Mouse (Mus musculus): ENCODE measurements around the gene Ptbp1. TPM values are rescaled to one million over a fixed set of nuclear protein-coding genes. Genes with fewer than 3 reads are reported as not detected.

Gene Ptbp1
- polyA plus RNA-seq, 1 experiment = 695 TPM

GRCm38 (mm10) chr10:79811736-79812637, 42.2 kb upstream of the Ptbp1 start:
- Histone ChIP-seq H3K4me3 (ENCODE audit: low read depth, low read length) (no peak overlapping the region), H3K9me3 (replicated peaks; ENCODE audit: control insufficient read depth, insufficient read depth, low read length, poor library complexity, severe bottlenecking) (no peaks in the 10 kb centered on the region), H3K27ac (ENCODE audit: insufficient read depth, low read length) (no peak overlapping the region), H3K27me3 (ENCODE audit: control insufficient read depth, insufficient read depth, low read length, poor library complexity, severe bottlenecking) (no peaks in the 10 kb centered on the region), H3K4me1 (ENCODE audit: control insufficient read depth, insufficient read depth, low read length) (no peaks in the 10 kb centered on the region), H3K9ac (ENCODE audit: low read depth, poor library complexity, severe bottlenecking) (no peak overlapping the region), H3K36me3 (ENCODE audit: control insufficient read depth, insufficient read depth, low read length, poor library complexity, severe bottlenecking) (no peaks in the 10 kb centered on the region)
- TF ChIP-seq CTCF (IDR thresholded peaks at IDR 0.05; ENCODE audit: low read depth, low read length) = peak; percentile 97
- peak; percentile 44; the same call in 1 of the 2 replicates for TF ChIP-seq EP300 (IDR thresholded peaks at IDR 0.05; ENCODE audit: insufficient read depth, low read depth, low read length)
- no peak for TF ChIP-seq POLR2A (IDR thresholded peaks at IDR 0.05; ENCODE audit: insufficient read depth, low read length)

- Histone ChIP-seq H3K9ac (ENCODE audit: low read depth, poor library complexity, severe bottlenecking) (no peak overlapping the region), H3K27me3 (ENCODE audit: control insufficient read depth, insufficient read depth, low read length, poor library complexity, severe bottlenecking) (no peaks in the 10 kb centered on the region), H3K9me3 (replicated peaks; ENCODE audit: control insufficient read depth, insufficient read depth, low read length, poor library complexity, severe bottlenecking) (no peaks in the 10 kb centered on the region), H3K27ac (ENCODE audit: insufficient read depth, low read length) (no peak overlapping the region), H3K4me1 (ENCODE audit: control insufficient read depth, insufficient read depth, low read length) (peaks cover 5% of the 10 kb centered on the region), H3K36me3 (ENCODE audit: control insufficient read depth, insufficient read depth, low read length, poor library complexity, severe bottlenecking) (no peaks in the 10 kb centered on the region), H3K4me3 (ENCODE audit: low read depth, low read length) (no peak overlapping the region)
- TF ChIP-seq CTCF (IDR thresholded peaks at IDR 0.05; ENCODE audit: low read depth, low read length) (no peak), EP300 (IDR thresholded peaks at IDR 0.05; ENCODE audit: insufficient read depth, low read depth, low read length) (no peak), POLR2A (IDR thresholded peaks at IDR 0.05; ENCODE audit: insufficient read depth, low read length) (no peak)
These were observed 39.9 kb upstream of the Ptbp1 start for GRCm38 (mm10) chr10:79814271-79814842.

GRCm38 (mm10) chr10:79815671-79816494, 38.3 kb upstream of the Ptbp1 start:
- no peaks in the 10 kb centered on the region for H3K36me3 ChIP-seq (ENCODE audit: control insufficient read depth, insufficient read depth, low read length, poor library complexity, severe bottlenecking)
- H3K4me1 ChIP-seq (ENCODE audit: control insufficient read depth, insufficient read depth, low read length) = peaks cover 14% of the 10 kb centered on the region

GRCm38 (mm10) chr10:79817111-79817510, 37.1 kb upstream of the Ptbp1 start:
- TF ChIP-seq EP300 (IDR thresholded peaks at IDR 0.05; ENCODE audit: insufficient read depth, low read depth, low read length) (no peak), CTCF (IDR thresholded peaks at IDR 0.05; ENCODE audit: low read depth, low read length) (peak; percentile 9), POLR2A (IDR thresholded peaks at IDR 0.05; ENCODE audit: insufficient read depth, low read length) (no peak)
- Histone ChIP-seq H3K36me3 (ENCODE audit: control insufficient read depth, insufficient read depth, low read length, poor library complexity, severe bottlenecking) (no peaks in the 10 kb centered on the region), H3K27me3 (ENCODE audit: control insufficient read depth, insufficient read depth, low read length, poor library complexity, severe bottlenecking) (no peaks in the 10 kb centered on the region), H3K4me1 (ENCODE audit: control insufficient read depth, insufficient read depth, low read length) (peaks cover 14% of the 10 kb centered on the region), H3K4me3 (ENCODE audit: low read depth, low read length) (no peak overlapping the region), H3K9ac (ENCODE audit: low read depth, poor library complexity, severe bottlenecking) (no peak overlapping the region), H3K27ac (ENCODE audit: insufficient read depth, low read length) (no peak overlapping the region), H3K9me3 (replicated peaks; ENCODE audit: control insufficient read depth, insufficient read depth, low read length, poor library complexity, severe bottlenecking) (no peaks in the 10 kb centered on the region)

More at GRCm38 (mm10) chr10:79815671-79816494, 38.3 kb upstream of the Ptbp1 start:
- no peaks in the 10 kb centered on the region for H3K9me3 ChIP-seq (replicated peaks; ENCODE audit: control insufficient read depth, insufficient read depth, low read length, poor library complexity, severe bottlenecking)
- no peak for TF ChIP-seq EP300 (IDR thresholded peaks at IDR 0.05; ENCODE audit: insufficient read depth, low read depth, low read length)
- no peak for TF ChIP-seq POLR2A (IDR thresholded peaks at IDR 0.05; ENCODE audit: insufficient read depth, low read length)
- no peak overlapping the region for H3K4me3 ChIP-seq (ENCODE audit: low read depth, low read length)
- no peak overlapping the region for H3K27ac ChIP-seq (ENCODE audit: insufficient read depth, low read length)
- H3K27me3 ChIP-seq (ENCODE audit: control insufficient read depth, insufficient read depth, low read length, poor library complexity, severe bottlenecking) = no peaks in the 10 kb centered on the region
- no peak overlapping the region for H3K9ac ChIP-seq (ENCODE audit: low read depth, poor library complexity, severe bottlenecking)

GRCm38 (mm10) chr10:79818225-79818624, 36.0 kb upstream of the Ptbp1 start:
- H3K4me3 ChIP-seq (ENCODE audit: low read depth, low read length) = no peak overlapping the region
- H3K27me3 ChIP-seq (ENCODE audit: control insufficient read depth, insufficient read depth, low read length, poor library complexity, severe bottlenecking) = no peaks in the 10 kb centered on the region
- peaks cover 14% of the 10 kb centered on the region for H3K4me1 ChIP-seq (ENCODE audit: control insufficient read depth, insufficient read depth, low read length)
- no peaks in the 10 kb centered on the region for H3K9me3 ChIP-seq (replicated peaks; ENCODE audit: control insufficient read depth, insufficient read depth, low read length, poor library complexity, severe bottlenecking)
- TF ChIP-seq POLR2A (IDR thresholded peaks at IDR 0.05; ENCODE audit: insufficient read depth, low read length) (no peak), CTCF (IDR thresholded peaks at IDR 0.05; ENCODE audit: low read depth, low read length) (no peak), EP300 (IDR thresholded peaks at IDR 0.05; ENCODE audit: insufficient read depth, low read depth, low read length) (no peak)
- no peaks in the 10 kb centered on the region for H3K36me3 ChIP-seq (ENCODE audit: control insufficient read depth, insufficient read depth, low read length, poor library complexity, severe bottlenecking)
- no peak overlapping the region for H3K9ac ChIP-seq (ENCODE audit: low read depth, poor library complexity, severe bottlenecking)
- no peak overlapping the region for H3K27ac ChIP-seq (ENCODE audit: insufficient read depth, low read length)
